16 mouse cellular contexts compared by ENCODE assay signal in the genomic region with DNA sequence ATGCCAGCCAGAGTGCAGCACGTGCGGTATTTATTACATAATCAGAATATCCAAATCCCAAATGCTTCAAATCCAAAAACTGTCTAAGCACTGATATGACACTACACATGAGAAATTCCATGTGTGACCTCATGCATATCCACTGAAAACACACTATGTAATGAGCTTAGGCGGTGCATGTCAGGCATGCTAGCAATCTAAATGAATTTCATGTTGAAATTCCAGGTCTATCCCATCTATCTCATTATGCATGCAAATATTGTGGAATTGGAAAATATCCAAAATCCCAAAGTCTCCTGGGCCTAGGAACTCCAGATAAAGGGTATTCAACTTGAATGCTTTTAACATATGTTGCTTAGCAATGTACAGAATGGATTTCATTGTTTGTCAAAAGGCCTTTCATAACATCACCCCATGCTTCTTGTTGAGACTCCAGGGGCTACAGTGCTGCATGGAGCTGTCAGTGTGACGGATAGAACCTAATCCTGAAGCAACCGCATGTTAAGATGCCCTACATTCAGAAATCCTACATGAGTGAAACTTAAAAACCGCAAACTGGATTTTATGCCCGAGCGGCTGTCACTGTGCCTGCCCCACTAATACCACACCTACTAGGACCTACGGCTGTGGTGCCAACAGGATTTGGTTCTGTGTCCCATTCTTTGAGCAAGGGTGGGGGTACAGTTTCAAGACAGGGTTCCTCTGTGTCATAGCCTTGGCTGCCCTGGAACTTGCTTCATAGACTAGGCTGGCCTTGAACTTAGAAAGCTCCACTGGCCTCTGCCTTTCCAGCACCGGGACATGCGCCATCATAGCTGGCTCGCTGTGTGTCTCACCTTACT. TPM values are rescaled to one million over a fixed set of nuclear protein-coding genes. Genes with fewer than 3 reads are reported as not detected.
A peak's percentile ranks its signal among the peaks of the same experiment; 100 is the strongest.
DNase-seq lines count a peak whose midpoint lies in the region; ATAC-seq lines count a peak whose summit lies in the region.
"Had no signal": no experiment of that assay in that cellular context is flagged by ENCODE, and none has a peak within 500 bp of the region (broad histone marks: within the 10 kb centered on the region; RNA-seq: fewer than 3 reads in every experiment).

No protein-coding gene starts in this region.

- no peak overlapping the region for H3K4me2 ChIP-seq in midbrain, embryonic 12.5 days (replicated peaks)
- no peak overlapping the region for H3K4me2 ChIP-seq in embryonic facial prominence, embryonic 14.5 days (ENCODE audit: low read depth, low read length)
- peak overlapping the region; percentile 13; the same call in 1 of the 2 replicates for H3K4me2 ChIP-seq in forebrain, embryonic 16.5 days (ENCODE audit: low read length)
- H3K4me2 ChIP-seq in midbrain, embryonic 14.5 days (ENCODE audit: low read length): no peak overlapping the region
- H3K4me2 ChIP-seq: heart, embryonic 13.5 days had no signal

- H3K9ac ChIP-seq in midbrain, embryonic 12.5 days (replicated peaks): no peak overlapping the region
- H3K9ac ChIP-seq in embryonic facial prominence, embryonic 14.5 days (ENCODE audit: low read depth, low read length): no peak overlapping the region
- no peak overlapping the region; the same call in 1 of the 2 replicates for H3K9ac ChIP-seq in forebrain, embryonic 16.5 days (replicated peaks; ENCODE audit: low read depth, low read length)
- no peak overlapping the region for H3K9ac ChIP-seq in midbrain, embryonic 14.5 days (replicated peaks; ENCODE audit: low read length)
- H3K9ac ChIP-seq: heart, embryonic 13.5 days had no signal

- H3K4me3 ChIP-seq in midbrain, embryonic 12.5 days: no peak overlapping the region
- H3K4me3 ChIP-seq in midbrain, embryonic 10.5 days: no peak overlapping the region
- no peak overlapping the region for H3K4me3 ChIP-seq in embryonic facial prominence, embryonic 14.5 days (ENCODE audit: low read depth, low read length)
- no peak overlapping the region for H3K4me3 ChIP-seq in forebrain, embryonic 16.5 days (replicated peaks; ENCODE audit: low read length)
- H3K4me3 ChIP-seq in midbrain, embryonic 14.5 days (replicated peaks; ENCODE audit: low read depth, low read length): no peak overlapping the region
- H3K4me3 ChIP-seq: heart, embryonic 13.5 days had no signal

- 71% methylated on average over 12 of the region's 12 CpGs for WGBS in midbrain, embryonic 12.5 days
- 91% methylated on average over 12 of the region's 12 CpGs for WGBS in midbrain, embryonic 10.5 days
- WGBS in embryonic facial prominence, embryonic 14.5 days: 79% methylated on average over 12 of the region's 12 CpGs
- WGBS in forebrain, embryonic 16.5 days: 31% methylated on average over 12 of the region's 12 CpGs
- WGBS in midbrain, embryonic 14.5 days: 45% methylated on average over 12 of the region's 12 CpGs

- peak; percentile 75 for ATAC-seq in midbrain, embryonic 12.5 days (ENCODE audit: low FRiP score, low read depth)
- ATAC-seq in embryonic facial prominence, embryonic 14.5 days (ENCODE audit: low read depth): peak; percentile 32
- peak; percentile 80 for ATAC-seq in forebrain, embryonic 16.5 days
- ATAC-seq in midbrain, embryonic 14.5 days (ENCODE audit: low FRiP score, low TSS enrichment): peak; percentile 86
- ATAC-seq in CD4-positive, CD25-positive, alpha-beta regulatory T cell, adult 4 months: no peak
- ATAC-seq: intestine, postnatal 0 days had no signal

- H3K4me1 ChIP-seq in midbrain, embryonic 12.5 days: peaks cover 14% of the 10 kb centered on the region
- peaks cover 9% of the 10 kb centered on the region for H3K4me1 ChIP-seq in midbrain, embryonic 10.5 days
- no peaks in the 10 kb centered on the region for H3K4me1 ChIP-seq in embryonic facial prominence, embryonic 14.5 days (ENCODE audit: control insufficient read depth, insufficient read depth, low read length)
- H3K4me1 ChIP-seq in forebrain, embryonic 16.5 days (replicated peaks; ENCODE audit: control insufficient read depth, insufficient read depth, low read length): peaks cover 23% of the 10 kb centered on the region
- 0 out of 2 replicates have a peak, but pooled peaks cover 9% of the 10 kb centered on the region for H3K4me1 ChIP-seq in midbrain, embryonic 14.5 days (ENCODE audit: control insufficient read depth, insufficient read depth, low read length)
- H3K4me1 ChIP-seq: heart, embryonic 13.5 days had no signal

- peak overlapping the region; percentile 47 for H3K27ac ChIP-seq in midbrain, embryonic 12.5 days (replicated peaks)
- no peak overlapping the region for H3K27ac ChIP-seq in midbrain, embryonic 10.5 days (replicated peaks)
- no peak overlapping the region; the same call in 1 of the 2 replicates for H3K27ac ChIP-seq in embryonic facial prominence, embryonic 14.5 days (replicated peaks; ENCODE audit: low read depth, low read length)
- H3K27ac ChIP-seq in forebrain, embryonic 16.5 days (ENCODE audit: low read length): peak overlapping the region; percentile 89
- peak overlapping the region; percentile 37 for H3K27ac ChIP-seq in midbrain, embryonic 14.5 days (replicated peaks; ENCODE audit: low read depth, low read length)
- H3K27ac ChIP-seq: heart, embryonic 13.5 days; kidney, postnatal 0 days had no signal

- H3K36me3 ChIP-seq in midbrain, embryonic 12.5 days: peaks cover 59% of the 10 kb centered on the region
- peaks cover 84% of the 10 kb centered on the region for H3K36me3 ChIP-seq in midbrain, embryonic 10.5 days
- peaks cover 69% of the 10 kb centered on the region for H3K36me3 ChIP-seq in embryonic facial prominence, embryonic 14.5 days (ENCODE audit: control insufficient read depth, insufficient read depth, low read length)
- peaks cover 16% of the 10 kb centered on the region; the same call in 1 of the 2 replicates for H3K36me3 ChIP-seq in forebrain, embryonic 16.5 days (ENCODE audit: control insufficient read depth, insufficient read depth)
- H3K36me3 ChIP-seq in midbrain, embryonic 14.5 days (ENCODE audit: control insufficient read depth, insufficient read depth, low read length): peaks cover 86% of the 10 kb centered on the region

- H3K9me3 ChIP-seq in midbrain, embryonic 12.5 days: no peaks in the 10 kb centered on the region
- no peaks in the 10 kb centered on the region for H3K9me3 ChIP-seq in midbrain, embryonic 10.5 days (replicated peaks)
- no peaks in the 10 kb centered on the region for H3K9me3 ChIP-seq in embryonic facial prominence, embryonic 14.5 days (ENCODE audit: control insufficient read depth, low read length)
- no peaks in the 10 kb centered on the region for H3K9me3 ChIP-seq in forebrain, embryonic 16.5 days (ENCODE audit: control insufficient read depth, low read length)
- no peaks in the 10 kb centered on the region for H3K9me3 ChIP-seq in midbrain, embryonic 14.5 days (ENCODE audit: control insufficient read depth, low read length)
- H3K9me3 ChIP-seq: heart, embryonic 13.5 days had no signal

- DNase-seq in midbrain, embryonic 10.5 days (ENCODE audit: low spot score): no peak
- peak; percentile 58 for DNase-seq in embryonic facial prominence, embryonic 14.5 days (ENCODE audit: low spot score)
- peak; percentile 77 for DNase-seq in midbrain, embryonic 14.5 days
- no peak for DNase-seq in kidney, postnatal 25 days
- no peak for DNase-seq in cerebellum, postnatal 14 days
- DNase-seq: adrenal gland, postnatal 10 days; B cell, adult 2 months; heart, postnatal 36 days; lung, postnatal 10 days; right cerebral cortex, postnatal 14 days had no signal

- no peaks in the 10 kb centered on the region for H3K27me3 ChIP-seq in midbrain, embryonic 12.5 days
- no peaks in the 10 kb centered on the region for H3K27me3 ChIP-seq in midbrain, embryonic 10.5 days (ENCODE audit: low read depth, poor library complexity, severe bottlenecking)
- H3K27me3 ChIP-seq in embryonic facial prominence, embryonic 14.5 days (replicated peaks; ENCODE audit: control insufficient read depth, insufficient read depth, low read length): no peaks in the 10 kb centered on the region
- H3K27me3 ChIP-seq in forebrain, embryonic 16.5 days (replicated peaks; ENCODE audit: control insufficient read depth, insufficient read depth, low read length): no peaks in the 10 kb centered on the region
- no peaks in the 10 kb centered on the region for H3K27me3 ChIP-seq in midbrain, embryonic 14.5 days (ENCODE audit: control insufficient read depth, insufficient read depth, low read length)
- H3K27me3 ChIP-seq: heart, embryonic 13.5 days had no signal

RNA-seq across cellular contexts. Expression of a gene that starts 23.1 kb away (rescaled TPM):
- polyA plus RNA-seq in midbrain, embryonic 12.5 days (2016; fragmentation: Nextera tagmentation; extraction: Ambion mirVana): 0.59 and 1.1 TPM in 2 replicates
- 0.57 and 0.62 TPM in 2 replicates for polyA plus RNA-seq in midbrain, embryonic 10.5 days (2016; fragmentation: Nextera tagmentation; extraction: Ambion mirVana)
- polyA plus RNA-seq in embryonic facial prominence, embryonic 14.5 days (2014; fragmentation: Nextera tagmentation; extraction: Ambion mirVana): 2.3 and 2.7 TPM in 2 replicates
- 0.92 and 1.3 TPM in 2 replicates for polyA plus RNA-seq in forebrain, embryonic 16.5 days (2015; fragmentation: Nextera tagmentation; extraction: Ambion mirVana)
- polyA plus RNA-seq in midbrain, embryonic 14.5 days (2014; fragmentation: Nextera tagmentation; extraction: Ambion mirVana): 0.40 and 1.1 TPM in 2 replicates
- polyA plus RNA-seq in CD4-positive, CD25-positive, alpha-beta regulatory T cell, adult 4 months (2017; shearing (Covaris generic)): not detected

RNA-seq across cellular contexts. Expression of a gene that starts 59.9 kb away (rescaled TPM):
- 88.4 and 97.3 TPM in 2 replicates for polyA plus RNA-seq in midbrain, embryonic 12.5 days (2016; fragmentation: Nextera tagmentation; extraction: Ambion mirVana)
- 85.7 and 93.7 TPM in 2 replicates for polyA plus RNA-seq in midbrain, embryonic 10.5 days (2016; fragmentation: Nextera tagmentation; extraction: Ambion mirVana)
- 212 and 218 TPM in 2 replicates for polyA plus RNA-seq in embryonic facial prominence, embryonic 14.5 days (2014; fragmentation: Nextera tagmentation; extraction: Ambion mirVana)
- polyA plus RNA-seq in forebrain, embryonic 16.5 days (2015; fragmentation: Nextera tagmentation; extraction: Ambion mirVana): 105 and 106 TPM in 2 replicates
- polyA plus RNA-seq in midbrain, embryonic 14.5 days (2014; fragmentation: Nextera tagmentation; extraction: Ambion mirVana): 111 and 112 TPM in 2 replicates
- 10 to 100 TPM; 10.7 to 32.3 TPM for polyA plus RNA-seq in CD4-positive, CD25-positive, alpha-beta regulatory T cell, adult 4 months (2017; shearing (Covaris generic))

Comparison
In these comparisons a context has a peak if more than half of its experiments do, and no peak if none do; other contexts are left out.
1. H3K27ac ChIP-seq: peak in midbrain, embryonic 12.5 days (single experiment), forebrain, embryonic 16.5 days (single experiment) and midbrain, embryonic 14.5 days (single experiment); none in midbrain, embryonic 10.5 days (single experiment) and embryonic facial prominence, embryonic 14.5 days (single experiment).
2. DNase-seq: peak in embryonic facial prominence, embryonic 14.5 days (single experiment) and midbrain, embryonic 14.5 days (single experiment); none in midbrain, embryonic 10.5 days (single experiment), kidney, postnatal 25 days (0 of 2) and cerebellum, postnatal 14 days (0 of 2).